Mouse (Mus musculus): Measurements from ENCODE around the gene Cpa4. TPM values are rescaled to one million over a fixed set of nuclear protein-coding genes. Genes with fewer than 3 reads are reported as not detected.

The Cpa4 gene
- not detected in 4 replicates for total RNA-seq (2023; ENCODE audit: inconsistent age)

DNA sequence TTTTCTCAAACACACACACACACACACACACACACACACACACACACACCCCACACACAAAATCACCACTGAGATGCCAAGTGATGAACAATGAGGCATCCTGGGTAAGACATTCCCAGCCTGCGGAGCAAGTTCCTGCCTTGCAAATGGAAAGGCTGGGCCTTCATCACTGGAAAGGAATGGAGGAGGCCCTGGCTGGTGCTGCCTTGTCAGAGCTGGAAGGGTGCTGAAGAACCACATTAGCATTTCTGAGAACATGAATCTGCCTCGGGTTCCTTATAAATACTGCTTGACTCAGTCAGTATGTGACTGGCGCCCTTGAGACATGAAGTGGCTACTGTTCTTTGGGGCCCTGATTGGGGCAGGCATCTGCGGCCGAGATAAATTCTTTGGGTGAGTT lies at the start of gene Cpa4:
Gene Cpa4, plus strand, starts transcription at position 301 of the 400 bp plus-strand sequence.

DNA sequence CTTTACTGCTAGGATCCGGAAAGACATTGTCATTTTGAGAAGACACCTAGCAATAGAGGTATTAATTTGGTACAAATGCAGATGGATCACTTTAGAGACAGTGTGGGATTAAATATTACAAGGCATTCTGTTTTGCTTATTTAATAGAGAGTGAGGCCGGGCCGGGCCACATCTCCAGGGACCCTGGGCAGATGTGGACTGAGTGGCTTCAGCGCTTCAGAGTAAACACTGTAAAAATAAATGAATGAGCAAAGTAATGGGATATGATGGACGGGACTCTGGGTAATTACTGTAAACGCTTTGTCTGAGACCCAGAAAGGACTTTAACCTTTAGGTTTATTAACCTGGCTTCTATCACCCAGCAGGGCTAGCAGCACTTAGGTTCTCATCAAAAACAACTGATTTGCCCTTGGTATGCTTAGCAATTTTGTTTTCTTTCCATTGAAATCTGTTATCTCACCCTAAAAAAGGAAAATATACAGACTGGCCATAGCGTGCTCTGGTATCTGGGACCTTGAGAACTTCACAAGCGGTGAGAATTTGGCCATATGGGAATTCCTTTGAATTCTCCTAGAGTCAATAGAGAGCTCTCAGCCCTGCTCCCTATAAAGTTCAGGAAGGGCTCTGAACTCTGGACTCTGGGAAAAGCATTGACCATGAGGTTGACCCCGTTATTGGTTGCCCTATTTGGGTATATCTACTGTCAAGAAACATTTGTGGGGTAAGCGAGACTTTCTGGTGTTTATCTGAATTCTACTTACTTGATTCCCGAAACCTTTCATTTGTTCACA lies 27.0 kb upstream of the Cpa4 start, which contains the start of gene Cpa2:
Gene Cpa2, plus strand, starts transcription at position 574 of the 791 bp plus-strand sequence.

DNA sequence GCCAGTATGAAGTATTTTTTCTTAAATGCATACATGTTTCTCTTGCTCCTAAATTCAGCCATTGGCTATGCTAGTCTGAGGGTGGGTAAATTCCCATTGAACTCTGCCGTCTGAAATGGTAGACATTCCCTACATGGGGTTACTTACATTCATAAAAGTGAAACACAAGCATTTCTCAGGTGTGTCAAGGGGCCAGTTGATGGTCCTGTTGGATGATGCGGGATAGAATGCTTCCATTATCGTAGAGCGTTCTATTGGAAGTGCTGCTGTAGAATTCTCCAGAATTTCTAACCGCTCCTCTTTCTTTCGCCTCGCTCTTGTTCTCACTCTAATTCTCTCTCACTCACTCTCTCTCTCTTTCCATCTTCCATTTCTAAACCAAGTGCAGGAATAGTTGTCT lies 42.5 kb downstream of the Cpa4 start, which contains the start of gene Cpa5:
Gene Cpa5, plus strand, starts transcription at position 301 of the 400 bp plus-strand sequence.

DNA sequence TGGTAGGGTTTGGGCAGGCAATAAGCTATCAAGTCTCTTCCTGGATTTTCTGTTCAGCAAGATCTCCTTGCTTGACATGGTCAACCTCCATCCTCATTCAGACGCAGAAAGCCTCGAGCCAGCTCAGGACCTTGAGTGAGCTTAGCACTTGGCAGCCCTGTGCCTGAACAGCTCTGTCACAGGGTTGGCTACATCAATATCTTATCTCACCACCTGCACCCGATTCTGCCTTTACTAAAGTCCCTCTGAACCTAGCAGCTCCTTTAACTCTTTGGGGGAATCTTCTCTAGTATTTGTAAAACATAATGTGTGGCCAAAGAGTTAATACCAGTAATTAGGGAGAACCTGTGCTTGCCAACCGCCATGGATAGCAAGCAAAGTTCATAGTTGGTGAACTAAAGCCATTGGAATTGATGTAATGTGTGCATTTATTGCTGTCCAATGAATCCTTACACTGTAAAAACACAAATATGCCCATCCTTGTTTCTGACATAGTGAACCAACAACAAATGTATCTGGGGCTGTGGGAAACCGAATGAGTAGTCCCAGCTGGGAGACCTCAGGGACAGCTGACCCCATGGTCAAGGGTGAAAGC lies 70.6 kb downstream of the Cpa4 start, which contains the start of gene Cpa1:
Gene Cpa1, plus strand, starts transcription at position 545 of the 595 bp plus-strand sequence.

Other genes with a start within 250 kb of the Cpa4 start
- 29.7 to 37.9 TPM (median 35.1 TPM) in 4 replicates for gene Zc3hc1, start 177.3 kb upstream of the Cpa4 start, total RNA-seq (2023; ENCODE audit: inconsistent age)
- gene Klhdc10, start 166.5 kb upstream of the Cpa4 start, total RNA-seq (2023; ENCODE audit: inconsistent age) = 20.6 to 21.0 TPM (median 20.8 TPM) in 4 replicates
- 30.7 to 37.1 TPM (median 33.8 TPM) in 4 replicates for gene Tmem209, start 58.6 kb upstream of the Cpa4 start, total RNA-seq (2023; ENCODE audit: inconsistent age)
- gene Ssmem1, start 58.5 kb upstream of the Cpa4 start, total RNA-seq (2023; ENCODE audit: inconsistent age) = 0.45 to 1.3 TPM (median 0.68 TPM) in 4 replicates
- gene Cpa2, start 26.8 kb upstream of the Cpa4 start, total RNA-seq (2023; ENCODE audit: inconsistent age) = not detected in 4 replicates
- not detected in 4 replicates for gene Cpa5, start 42.6 kb downstream of the Cpa4 start, total RNA-seq (2023; ENCODE audit: inconsistent age)
- 0.96 to 1.7 TPM in 2 of 4 replicates, not detected in the others for gene Cpa1, start 70.8 kb downstream of the Cpa4 start, total RNA-seq (2023; ENCODE audit: inconsistent age)
- gene Cep41, start 125.4 kb downstream of the Cpa4 start, total RNA-seq (2023; ENCODE audit: inconsistent age) = 6.2 to 10.1 TPM (median 7.1 TPM) in 4 replicates
- 1.3 to 1.5 TPM in 2 of 4 replicates, not detected in the others for gene Mest, start 155.2 kb downstream of the Cpa4 start, total RNA-seq (2023; ENCODE audit: inconsistent age)